Mouse (Mus musculus) neural tube, embryonic 15.5 days (tissue): ENCODE measurements around the gene St8sia2. TPM values are rescaled to one million over a fixed set of nuclear protein-coding genes. Genes with fewer than 3 reads are reported as not detected.
A peak's percentile ranks its signal among the peaks of the same experiment; 100 is the strongest.

ENCODE experiments used
- ATAC-seq: fragments of 200-750 bp; cut with Nextera tagmentation; 2 replicates; pipeline ENCODE4 v1.8.0; 2017; ENCODE audit warnings: mild to moderate bottlenecking, moderate TSS enrichment, moderate library complexity; ENCODE audit not compliant: low FRiP score
- H3K27ac ChIP-seq: fragments of 300-500 bp; sonication (generic); replicated peaks from 2 replicates; pipeline ENCODE4 v1.5.1; 2015; ENCODE audit warnings: mild to moderate bottlenecking, inconsistent platforms
- H3K27me3 ChIP-seq: fragments of 300-500 bp; sonication (generic); replicated peaks from 2 replicates; pipeline ENCODE4 v1.6.1; 2015; ENCODE audit warnings: inconsistent platforms
- H3K36me3 ChIP-seq: fragments of 300-500 bp; sonication (generic); 2 replicates; pipeline ENCODE4 v1.6.1; 2015; ENCODE audit warnings: inconsistent platforms
- H3K4me1 ChIP-seq: fragments of 300-500 bp; sonication (generic); 2 replicates; pipeline ENCODE4 v1.6.1; 2015; ENCODE audit warnings: inconsistent platforms
- H3K4me2 ChIP-seq: fragments of 300-500 bp; sonication (generic); 2 replicates; pipeline ENCODE4 v1.6.1; 2015; ENCODE audit warnings: inconsistent platforms, mild to moderate bottlenecking, moderate library complexity
- H3K4me3 ChIP-seq: fragments of 300-500 bp; sonication (generic); replicated peaks from 2 replicates; pipeline ENCODE4 v1.5.1; 2015; ENCODE audit warnings: mild to moderate bottlenecking, inconsistent platforms
- H3K9ac ChIP-seq: fragments of 300-500 bp; sonication (generic); replicated peaks from 2 replicates; pipeline ENCODE4 v1.6.1; 2015; ENCODE audit warnings: mild to moderate bottlenecking, inconsistent platforms
- H3K9me3 ChIP-seq: fragments of 300-500 bp; sonication (generic); replicated peaks from 2 replicates; pipeline ENCODE4 v1.6.1; 2016; ENCODE audit warnings: inconsistent platforms
- WGBS: fragments of 180-500 bp; shearing (Covaris S2); methylation state at CpG from one replicate; pipeline ENCODE4 v1.1.7; 2015; ENCODE audit warnings: mixed read lengths; 5-methylcytosine and 5-hydroxymethylcytosine counted together
- polyA plus RNA-seq: library from polyadenylated mRNA; unstranded; fragments of >200 nt; fragmentation: Nextera tagmentation; extraction: Ambion mirVana; gene quantifications from 2 replicates; pipeline ENCODE4 v1.2.1, GENCODE M21; 2015

Gene St8sia2
- 54.7 and 59.4 TPM in 2 replicates for polyA plus RNA-seq

DNA sequence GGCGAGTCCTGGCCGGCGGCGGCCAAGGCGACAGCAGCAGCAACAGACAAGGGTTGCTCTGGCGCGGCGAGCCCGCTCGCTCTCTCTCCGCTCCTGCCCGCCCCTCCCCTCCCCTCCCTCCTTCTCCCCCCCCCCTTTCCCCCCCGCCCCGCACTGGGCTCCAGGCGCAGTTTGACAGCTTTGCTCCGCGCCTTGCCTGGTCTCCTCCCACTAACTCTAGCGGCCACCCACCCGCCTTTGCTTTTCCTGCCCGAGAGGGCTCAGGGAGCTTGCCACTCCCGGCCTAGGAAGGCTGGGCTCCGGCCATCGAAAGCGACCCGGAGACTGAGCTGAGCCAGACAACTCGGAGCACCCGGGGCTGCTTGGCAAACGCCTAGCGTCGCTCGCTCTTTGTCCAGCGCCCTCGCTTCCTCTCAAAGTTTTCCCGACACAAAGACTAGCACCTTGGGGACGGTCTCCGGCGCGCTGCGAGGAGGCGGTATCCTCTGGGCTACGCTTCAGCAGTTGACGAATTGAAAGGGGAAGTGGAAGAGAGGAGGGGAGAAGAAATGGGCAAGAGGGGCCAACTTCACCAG, at the start of gene St8sia2:
TSS of gene St8sia2 (minus strand) at position 90 of the 575 bp plus-strand sequence.
- H3K36me3 ChIP-seq, result no peaks in the 10 kb centered on the region
- H3K4me2 ChIP-seq, result peak within 1 kb of the TSS; percentile 84
- peak within 1 kb of the TSS; percentile 96 for H3K27ac ChIP-seq
- H3K4me3 ChIP-seq, result peak within 1 kb of the TSS; percentile 91
- 0% methylated on average over 36 of the region's 42 CpGs for WGBS
- H3K4me1 ChIP-seq, result peaks cover 46% of the 10 kb centered on the region
- no peaks in the 10 kb centered on the region for H3K9me3 ChIP-seq
- H3K27me3 ChIP-seq, result no peaks in the 10 kb centered on the region
- H3K9ac ChIP-seq, result peak within 1 kb of the TSS; percentile 99
- peak; percentile 87 for ATAC-seq

DNA sequence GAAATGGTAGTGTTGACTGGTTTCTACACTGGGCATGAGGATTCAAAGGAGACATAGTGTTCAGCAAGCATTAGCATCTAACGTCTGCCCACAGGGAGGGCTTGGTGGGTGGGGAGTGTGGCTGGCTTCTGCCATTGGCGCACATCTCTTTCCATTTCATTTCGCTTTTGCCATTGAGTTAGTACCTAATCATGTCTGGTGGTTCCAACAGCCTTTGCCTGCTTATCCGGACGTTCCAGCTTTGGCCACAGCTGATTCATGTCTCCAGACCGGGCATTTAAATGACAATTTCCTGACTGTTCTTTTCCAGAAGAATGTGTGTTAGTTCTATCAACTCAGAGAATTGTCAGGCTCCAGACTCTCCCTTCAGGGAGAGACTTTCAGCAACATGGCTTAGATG, 47.6 kb upstream of the St8sia2 start:
- no peak overlapping the region for H3K9ac ChIP-seq
- H3K27ac ChIP-seq, result no peak overlapping the region
- no peaks in the 10 kb centered on the region for H3K27me3 ChIP-seq
- no peaks in the 10 kb centered on the region for H3K9me3 ChIP-seq
- H3K4me1 ChIP-seq, result no peaks in the 10 kb centered on the region
- no peak overlapping the region for H3K4me2 ChIP-seq
- ATAC-seq, result no peak
- no peak overlapping the region for H3K4me3 ChIP-seq
- WGBS, result 91% methylated on average over 6 of the region's 6 CpGs
- no peaks in the 10 kb centered on the region for H3K36me3 ChIP-seq

DNA sequence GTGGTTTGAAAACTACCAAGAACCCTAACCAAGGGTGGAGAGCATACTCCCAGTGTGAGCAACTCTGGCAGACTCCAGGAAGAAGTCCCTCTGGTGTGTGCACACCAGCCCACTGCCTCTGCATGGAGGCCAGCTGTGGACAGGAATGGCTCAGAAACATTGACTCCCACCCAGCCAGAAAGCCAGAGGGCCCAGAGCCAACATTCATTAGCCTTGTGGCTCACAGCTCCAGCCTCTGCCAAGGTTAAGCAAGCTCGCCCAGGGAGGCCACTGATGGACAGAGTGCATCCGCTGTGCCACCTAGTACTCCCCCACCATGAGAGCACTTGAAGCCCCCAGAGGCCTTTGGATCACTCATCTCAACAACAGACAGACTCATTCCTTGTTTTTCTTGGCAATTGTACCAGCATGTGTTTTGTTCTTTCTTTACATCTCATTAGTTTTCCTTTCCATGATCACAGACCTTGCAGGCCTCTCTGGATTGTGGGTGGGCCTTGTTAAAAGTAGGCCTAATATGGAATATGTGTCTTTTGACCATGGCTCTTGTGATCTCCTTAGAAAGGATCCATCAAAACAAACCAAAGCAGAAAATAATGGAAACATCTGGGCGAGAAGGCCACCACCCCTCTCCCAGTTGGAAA, 46.9 kb upstream of the St8sia2 start:
- no peak overlapping the region for H3K9ac ChIP-seq
- H3K4me3 ChIP-seq, result no peak overlapping the region
- no peaks in the 10 kb centered on the region for H3K4me1 ChIP-seq
- 85% methylated on average over 3 of the region's 3 CpGs for WGBS
- no peak overlapping the region for H3K27ac ChIP-seq
- no peak for ATAC-seq
- H3K9me3 ChIP-seq, result no peaks in the 10 kb centered on the region
- H3K4me2 ChIP-seq, result no peak overlapping the region
- H3K36me3 ChIP-seq, result no peaks in the 10 kb centered on the region
- no peaks in the 10 kb centered on the region for H3K27me3 ChIP-seq

DNA sequence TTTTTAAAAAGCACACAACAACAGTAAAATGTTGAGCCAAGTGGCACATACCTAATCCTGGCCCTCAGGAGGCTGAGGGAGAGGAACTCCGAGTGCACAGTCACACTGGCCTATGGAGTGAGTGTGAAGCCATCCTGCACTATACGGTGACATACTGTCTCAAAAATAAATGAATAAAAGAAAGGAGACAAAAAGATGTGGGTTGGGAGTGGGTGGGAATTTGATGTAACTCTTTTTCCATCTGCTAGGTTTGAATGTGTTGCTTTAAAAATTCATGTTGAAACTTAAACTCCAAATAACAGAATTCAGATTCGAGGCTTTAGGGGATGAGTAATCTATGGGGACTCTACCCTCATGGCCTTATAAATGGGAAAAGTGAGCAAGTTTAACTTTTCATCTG, 46.2 kb upstream of the St8sia2 start:
- H3K27me3 ChIP-seq, result no peaks in the 10 kb centered on the region
- WGBS, result 91% methylated on average over 3 of the region's 3 CpGs
- no peak overlapping the region for H3K4me3 ChIP-seq
- H3K27ac ChIP-seq, result no peak overlapping the region
- H3K4me2 ChIP-seq, result no peak overlapping the region
- H3K36me3 ChIP-seq, result no peaks in the 10 kb centered on the region
- H3K4me1 ChIP-seq, result no peaks in the 10 kb centered on the region
- no peak for ATAC-seq
- H3K9me3 ChIP-seq, result no peaks in the 10 kb centered on the region
- H3K9ac ChIP-seq, result no peak overlapping the region

DNA sequence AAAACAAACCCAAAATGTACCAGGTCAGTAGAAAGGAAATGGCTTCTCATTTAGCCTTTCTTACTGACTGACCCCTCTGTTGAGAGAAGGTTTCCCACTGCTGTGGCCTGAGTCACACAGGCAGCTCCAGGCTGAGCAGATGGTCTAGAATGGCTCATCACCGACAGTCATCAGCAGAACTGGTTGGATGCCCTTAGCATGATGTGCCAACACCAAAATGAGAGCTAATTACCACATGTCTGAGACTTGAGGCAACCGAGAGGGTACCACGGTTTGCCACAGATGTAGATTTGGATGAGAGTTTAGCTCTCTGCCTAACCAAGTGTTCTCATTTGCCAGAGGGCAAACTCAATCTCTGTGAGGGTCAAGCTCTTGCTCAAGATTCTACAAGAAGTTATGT, 42.3 kb upstream of the St8sia2 start:
- no peak for ATAC-seq
- no peaks in the 10 kb centered on the region for H3K27me3 ChIP-seq
- no peak overlapping the region for H3K27ac ChIP-seq
- H3K36me3 ChIP-seq, result no peaks in the 10 kb centered on the region
- H3K4me2 ChIP-seq, result no peak overlapping the region
- no peak overlapping the region for H3K4me3 ChIP-seq
- no peaks in the 10 kb centered on the region for H3K9me3 ChIP-seq
- no peaks in the 10 kb centered on the region for H3K4me1 ChIP-seq
- H3K9ac ChIP-seq, result no peak overlapping the region
- 84% methylated on average over 3 of the region's 3 CpGs for WGBS

DNA sequence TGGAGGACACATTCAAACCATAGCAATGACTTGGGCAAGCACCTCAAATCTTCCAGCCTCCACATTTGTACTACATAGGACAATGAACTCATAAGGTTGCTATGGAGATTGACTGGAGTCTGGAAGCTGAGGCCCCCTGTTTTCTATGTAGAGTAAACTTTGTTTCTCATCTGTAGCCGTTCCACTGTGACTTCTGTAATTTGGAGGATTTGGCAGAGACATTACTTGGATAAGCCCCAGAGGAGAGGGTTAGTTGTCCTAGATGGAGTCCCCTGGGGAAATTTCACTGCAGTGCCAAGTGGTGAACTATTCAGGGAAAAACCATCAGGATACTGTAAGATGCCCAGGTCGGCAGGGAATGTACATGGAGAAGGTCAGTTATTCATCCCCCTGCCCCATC, 34.1 kb upstream of the St8sia2 start:
- no peak for ATAC-seq

DNA sequence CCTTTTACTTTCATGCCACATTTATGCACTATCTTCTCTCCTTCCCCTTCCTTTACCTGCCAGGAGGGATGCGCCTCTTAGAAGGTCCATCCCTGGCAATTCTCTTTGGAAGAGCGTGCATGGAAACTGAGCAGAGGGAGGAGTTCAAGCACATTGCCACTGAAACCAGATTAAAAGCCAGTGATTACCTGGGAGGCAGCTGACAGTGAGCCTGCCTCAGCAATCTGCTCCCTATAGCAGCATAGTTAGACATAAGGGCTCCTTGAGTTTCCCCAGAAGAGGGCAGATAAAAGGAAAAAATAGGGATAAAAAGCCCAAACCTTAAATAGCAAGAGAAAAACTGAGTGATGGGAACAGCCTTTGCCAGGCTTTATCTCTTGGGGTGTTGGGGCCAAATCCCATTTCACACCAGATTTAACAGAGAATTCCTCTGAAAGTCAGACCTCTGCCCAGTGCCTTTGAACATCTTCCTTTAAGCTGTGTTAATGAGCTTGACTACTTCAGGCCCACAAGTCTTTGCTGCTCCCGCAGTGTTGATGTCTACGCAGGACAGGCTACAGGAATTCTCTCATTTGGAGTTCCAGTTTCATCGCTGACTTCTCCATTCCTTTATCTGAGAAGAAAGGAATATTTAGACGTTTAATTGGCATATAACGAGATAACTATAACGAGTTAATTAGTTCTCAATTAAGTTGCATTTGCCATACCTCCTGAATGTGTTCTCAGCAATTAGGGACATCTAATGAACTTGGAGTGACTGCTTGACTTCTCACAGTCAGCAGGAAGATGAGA, 31.9 kb upstream of the St8sia2 start:
- no peaks in the 10 kb centered on the region for H3K27me3 ChIP-seq
- no peak overlapping the region for H3K9ac ChIP-seq
- no peaks in the 10 kb centered on the region for H3K9me3 ChIP-seq
- 74% methylated on average over 8 of the region's 8 CpGs for WGBS
- no peaks in the 10 kb centered on the region for H3K36me3 ChIP-seq
- peaks cover 6% of the 10 kb centered on the region; the same call in 1 of the 2 replicates for H3K4me1 ChIP-seq
- ATAC-seq, result no peak
- H3K27ac ChIP-seq, result no peak overlapping the region
- no peak overlapping the region for H3K4me3 ChIP-seq
- no peak overlapping the region for H3K4me2 ChIP-seq

More for the DNA sequence above, 34.1 kb upstream of the St8sia2 start:
- H3K27me3 ChIP-seq, result no peaks in the 10 kb centered on the region
- no peak overlapping the region for H3K4me2 ChIP-seq
- H3K4me1 ChIP-seq, result peaks cover 6% of the 10 kb centered on the region; the same call in 1 of the 2 replicates
- no peak overlapping the region for H3K4me3 ChIP-seq
- whole genome bisulfite sequencing, result 54% methylated on average over 2 of the region's 2 CpGs
- no peaks in the 10 kb centered on the region for H3K36me3 ChIP-seq
- H3K9ac ChIP-seq, result no peak overlapping the region
- H3K9me3 ChIP-seq, result no peaks in the 10 kb centered on the region
- no peak overlapping the region for H3K27ac ChIP-seq

DNA sequence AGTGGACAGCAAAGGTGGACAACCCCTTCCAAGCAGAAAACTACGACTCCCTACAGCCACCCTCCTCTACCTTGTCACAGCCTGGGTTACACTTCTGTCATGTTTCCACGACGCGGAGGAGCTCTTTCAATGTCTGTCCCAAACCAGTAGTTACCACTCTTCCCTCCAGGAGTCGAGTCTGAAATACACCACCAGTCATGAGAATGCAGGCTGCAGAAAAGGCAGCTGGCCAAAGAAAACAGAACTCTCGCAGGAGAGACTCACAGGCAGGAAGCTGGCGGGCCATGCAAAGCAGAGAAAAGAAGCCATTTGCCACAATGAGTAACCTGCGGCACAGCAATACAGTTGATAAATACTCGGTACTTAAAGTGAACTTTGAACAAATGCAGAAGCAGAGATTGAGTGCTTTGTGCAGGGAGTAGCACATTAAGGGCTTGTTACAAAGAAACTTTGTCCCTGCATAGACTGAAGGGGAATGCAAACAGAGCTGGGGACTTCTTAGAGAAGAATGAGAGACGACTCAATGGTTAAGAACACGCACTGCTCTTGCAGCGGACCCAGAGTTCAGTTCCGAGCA, 30.2 kb upstream of the St8sia2 start:
- H3K36me3 ChIP-seq, result no peaks in the 10 kb centered on the region
- no peak overlapping the region for H3K9ac ChIP-seq
- H3K27ac ChIP-seq, result no peak overlapping the region
- no peak overlapping the region for H3K4me3 ChIP-seq
- H3K27me3 ChIP-seq, result no peaks in the 10 kb centered on the region
- WGBS, result 40% methylated on average over 13 of the region's 13 CpGs
- peaks cover 6% of the 10 kb centered on the region; the same call in 1 of the 2 replicates for H3K4me1 ChIP-seq
- H3K4me2 ChIP-seq, result no peak overlapping the region
- no peak for ATAC-seq
- no peaks in the 10 kb centered on the region for H3K9me3 ChIP-seq

DNA sequence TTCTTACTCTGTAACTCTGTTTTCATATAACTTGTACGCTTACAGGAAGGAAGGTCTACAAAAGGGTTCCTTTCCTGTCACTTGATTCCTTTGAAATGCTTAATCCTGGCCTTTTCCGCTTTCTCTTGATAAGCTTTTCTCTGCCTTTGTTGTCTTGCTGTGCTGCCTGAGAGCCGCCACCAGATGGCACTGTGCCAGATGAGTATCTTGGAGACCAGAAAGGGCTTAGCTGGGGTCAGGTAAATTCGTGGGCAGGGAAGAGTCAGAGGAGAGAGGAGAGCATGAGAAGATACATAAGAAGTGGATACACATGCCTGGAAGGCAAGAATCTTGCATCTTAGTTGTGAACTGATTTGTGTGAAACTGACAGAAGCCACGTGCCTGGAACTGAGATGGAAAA, 11.5 kb upstream of the St8sia2 start:
- Histone ChIP-seq H3K4me2 (no peak overlapping the region), H3K9me3 (no peaks in the 10 kb centered on the region), H3K27ac (no peak overlapping the region), H3K9ac (no peak overlapping the region), H3K4me3 (no peak overlapping the region), H3K4me1 (0 out of 2 replicates have a peak, but pooled peaks cover 3% of the 10 kb centered on the region), H3K27me3 (no peaks in the 10 kb centered on the region), H3K36me3 (no peaks in the 10 kb centered on the region)
- ATAC-seq, result no peak
- WGBS, result 12% methylated on average over 5 of the region's 5 CpGs

DNA sequence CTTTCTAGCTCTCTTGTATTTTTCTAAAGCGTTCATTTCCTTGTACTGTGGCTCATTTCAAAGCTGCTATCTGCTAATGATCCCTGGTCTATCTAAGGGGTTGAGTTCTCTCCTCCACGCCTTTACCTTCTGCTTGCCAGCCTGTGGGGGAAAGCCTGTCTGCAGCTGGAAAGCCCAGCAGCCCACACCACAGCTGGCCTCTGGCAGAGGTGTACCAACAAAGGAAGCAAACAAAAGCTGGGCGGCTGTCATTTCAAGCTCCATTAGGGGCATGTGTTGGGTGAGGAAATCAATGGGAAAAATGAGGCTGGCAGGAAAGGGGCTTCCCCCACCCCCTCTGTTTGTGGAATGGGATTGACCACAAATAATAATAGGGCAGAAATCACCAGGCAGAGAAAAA, 10.7 kb upstream of the St8sia2 start:
- no peak overlapping the region for H3K4me2 ChIP-seq
- no peak overlapping the region for H3K27ac ChIP-seq
- no peak overlapping the region for H3K4me3 ChIP-seq
- H3K4me1 ChIP-seq, result 0 out of 2 replicates have a peak, but pooled peaks cover 3% of the 10 kb centered on the region
- no peak for ATAC-seq
- whole genome bisulfite sequencing, result 39% methylated on average over 3 of the region's 3 CpGs
- H3K36me3 ChIP-seq, result no peaks in the 10 kb centered on the region
- no peaks in the 10 kb centered on the region for H3K27me3 ChIP-seq
- H3K9ac ChIP-seq, result no peak overlapping the region
- H3K9me3 ChIP-seq, result no peaks in the 10 kb centered on the region

DNA sequence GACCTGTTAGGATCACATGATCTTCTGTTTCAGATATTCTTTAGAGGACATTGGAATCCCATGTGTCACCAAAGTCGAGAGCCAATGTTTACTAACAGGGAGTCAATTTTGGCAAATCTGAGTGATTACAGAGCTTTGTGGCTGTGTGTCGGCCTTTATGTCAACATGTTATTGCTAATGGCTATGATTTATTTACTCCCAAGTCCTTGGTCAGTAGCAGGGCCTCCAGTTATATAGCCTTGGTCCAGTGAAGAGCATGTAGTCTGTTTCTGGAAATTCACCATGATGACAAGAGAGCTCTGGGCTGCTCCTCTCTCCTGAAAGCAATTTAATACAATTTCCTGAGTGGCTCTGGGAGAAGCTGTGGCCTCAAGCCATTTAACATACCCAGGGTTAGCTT, 9.1 kb upstream of the St8sia2 start:
- H3K27ac ChIP-seq, result no peak overlapping the region
- no peak overlapping the region for H3K9ac ChIP-seq
- 0 out of 2 replicates have a peak, but pooled peaks cover 3% of the 10 kb centered on the region for H3K4me1 ChIP-seq
- no peaks in the 10 kb centered on the region for H3K9me3 ChIP-seq
- H3K4me3 ChIP-seq, result no peak overlapping the region
- H3K27me3 ChIP-seq, result no peaks in the 10 kb centered on the region
- WGBS, result 64% methylated on average over 2 of the region's 2 CpGs
- ATAC-seq, result no peak
- no peaks in the 10 kb centered on the region for H3K36me3 ChIP-seq
- no peak overlapping the region for H3K4me2 ChIP-seq
